Mouse (Mus musculus): Measurements from ENCODE around the gene Fnbp1l. TPM values are rescaled to one million over a fixed set of nuclear protein-coding genes. Genes with fewer than 3 reads are reported as not detected.

The Fnbp1l gene
- polyA plus RNA-seq, 1 experiment, result 91.1 TPM

- Histone ChIP-seq H3K4me1 (ENCODE audit: control insufficient read depth, insufficient read depth, low read length) (no peaks in the 10 kb centered on the region), H3K4me3 (ENCODE audit: insufficient read depth, low read length) (no peak overlapping the region), H3K27ac (ENCODE audit: insufficient read depth, low read length) (no peak overlapping the region)
- TF ChIP-seq CTCF (IDR thresholded peaks at IDR 0.05; ENCODE audit: extremely low read depth, insufficient read depth, low read length) (no peak), POLR2A (IDR thresholded peaks at IDR 0.05; ENCODE audit: extremely low read depth, insufficient read depth, low read length) (no peak)
Observed at GRCm38 (mm10) chr3:122539961-122540690, 79.4 kb downstream of the Fnbp1l start.

- H3K4me3 ChIP-seq (ENCODE audit: insufficient read depth, low read length), result no peak overlapping the region
- TF ChIP-seq CTCF (IDR thresholded peaks at IDR 0.05; ENCODE audit: extremely low read depth, insufficient read depth, low read length), result no peak
- TF ChIP-seq POLR2A (IDR thresholded peaks at IDR 0.05; ENCODE audit: extremely low read depth, insufficient read depth, low read length), result no peak
- no peaks in the 10 kb centered on the region for H3K4me1 ChIP-seq (ENCODE audit: control insufficient read depth, insufficient read depth, low read length)
- H3K27ac ChIP-seq (ENCODE audit: insufficient read depth, low read length), result no peak overlapping the region
Observed at GRCm38 (mm10) chr3:122538851-122539250, 80.7 kb downstream of the Fnbp1l start.

GRCm38 (mm10) chr3:122535938-122536703, 83.4 kb downstream of the Fnbp1l start:
- Histone ChIP-seq H3K4me1 (ENCODE audit: control insufficient read depth, insufficient read depth, low read length) (no peaks in the 10 kb centered on the region), H3K4me3 (ENCODE audit: insufficient read depth, low read length) (no peak overlapping the region), H3K27ac (ENCODE audit: insufficient read depth, low read length) (no peak overlapping the region)
- no peak for TF ChIP-seq POLR2A (IDR thresholded peaks at IDR 0.05; ENCODE audit: extremely low read depth, insufficient read depth, low read length)
- TF ChIP-seq CTCF (IDR thresholded peaks at IDR 0.05; ENCODE audit: extremely low read depth, insufficient read depth, low read length), result no peak

GRCm38 (mm10) chr3:122528477-122528876, 91.0 kb downstream of the Fnbp1l start:
- H3K4me1 ChIP-seq (ENCODE audit: control insufficient read depth, insufficient read depth, low read length), result no peaks in the 10 kb centered on the region
- no peak overlapping the region for H3K27ac ChIP-seq (ENCODE audit: insufficient read depth, low read length)
- TF ChIP-seq CTCF (IDR thresholded peaks at IDR 0.05; ENCODE audit: extremely low read depth, insufficient read depth, low read length) (no peak), POLR2A (IDR thresholded peaks at IDR 0.05; ENCODE audit: extremely low read depth, insufficient read depth, low read length) (no peak)
- no peak overlapping the region for H3K4me3 ChIP-seq (ENCODE audit: insufficient read depth, low read length)

- H3K4me3 ChIP-seq (ENCODE audit: insufficient read depth, low read length), result no peak overlapping the region
- peaks cover 5% of the 10 kb centered on the region for H3K4me1 ChIP-seq (ENCODE audit: control insufficient read depth, insufficient read depth, low read length)
- H3K27ac ChIP-seq (ENCODE audit: insufficient read depth, low read length), result no peak overlapping the region
- TF ChIP-seq CTCF (IDR thresholded peaks at IDR 0.05; ENCODE audit: extremely low read depth, insufficient read depth, low read length) (no peak), POLR2A (IDR thresholded peaks at IDR 0.05; ENCODE audit: extremely low read depth, insufficient read depth, low read length) (no peak)
Observed at GRCm38 (mm10) chr3:122521294-122521693, 98.2 kb downstream of the Fnbp1l start.

GRCm38 (mm10) chr3:122520875-122521274, 98.6 kb downstream of the Fnbp1l start:
- H3K4me1 ChIP-seq (ENCODE audit: control insufficient read depth, insufficient read depth, low read length), result peaks cover 5% of the 10 kb centered on the region
- H3K4me3 ChIP-seq (ENCODE audit: insufficient read depth, low read length), result no peak overlapping the region
- no peak for TF ChIP-seq CTCF (IDR thresholded peaks at IDR 0.05; ENCODE audit: extremely low read depth, insufficient read depth, low read length)
- no peak for TF ChIP-seq POLR2A (IDR thresholded peaks at IDR 0.05; ENCODE audit: extremely low read depth, insufficient read depth, low read length)
- H3K27ac ChIP-seq (ENCODE audit: insufficient read depth, low read length), result no peak overlapping the region

GRCm38 (mm10) chr3:122520365-122520764, 99.2 kb downstream of the Fnbp1l start:
- H3K4me3 ChIP-seq (ENCODE audit: insufficient read depth, low read length), result no peak overlapping the region
- no peak overlapping the region for H3K27ac ChIP-seq (ENCODE audit: insufficient read depth, low read length)
- H3K4me1 ChIP-seq (ENCODE audit: control insufficient read depth, insufficient read depth, low read length), result peaks cover 5% of the 10 kb centered on the region
- no peak for TF ChIP-seq CTCF (IDR thresholded peaks at IDR 0.05; ENCODE audit: extremely low read depth, insufficient read depth, low read length)
- no peak for TF ChIP-seq POLR2A (IDR thresholded peaks at IDR 0.05; ENCODE audit: extremely low read depth, insufficient read depth, low read length)

GRCm38 (mm10) chr3:122519082-122519481, 100.4 kb downstream of the Fnbp1l start:
- no peak for TF ChIP-seq POLR2A (IDR thresholded peaks at IDR 0.05; ENCODE audit: extremely low read depth, insufficient read depth, low read length)
- no peak for TF ChIP-seq CTCF (IDR thresholded peaks at IDR 0.05; ENCODE audit: extremely low read depth, insufficient read depth, low read length)
- H3K27ac ChIP-seq (ENCODE audit: insufficient read depth, low read length), result no peak overlapping the region
- peaks cover 5% of the 10 kb centered on the region for H3K4me1 ChIP-seq (ENCODE audit: control insufficient read depth, insufficient read depth, low read length)
- H3K4me3 ChIP-seq (ENCODE audit: insufficient read depth, low read length), result no peak overlapping the region

- H3K27ac ChIP-seq (ENCODE audit: insufficient read depth, low read length), result 0 out of 2 replicates have a peak overlapping the region, but pooled peaks have one; percentile 16
- H3K4me3 ChIP-seq (ENCODE audit: insufficient read depth, low read length), result no peak overlapping the region
- TF ChIP-seq CTCF (IDR thresholded peaks at IDR 0.05; ENCODE audit: extremely low read depth, insufficient read depth, low read length), result no peak
- TF ChIP-seq POLR2A (IDR thresholded peaks at IDR 0.05; ENCODE audit: extremely low read depth, insufficient read depth, low read length), result no peak
- peaks cover 5% of the 10 kb centered on the region for H3K4me1 ChIP-seq (ENCODE audit: control insufficient read depth, insufficient read depth, low read length)
Observed at GRCm38 (mm10) chr3:122518231-122518736, 101.2 kb downstream of the Fnbp1l start.

All from cortical plate, adult 2 months (tissue).